Mouse (Mus musculus) olfactory bulb, adult 2 months (tissue): ENCODE measurements around the gene Rnf8. TPM values are rescaled to one million over a fixed set of nuclear protein-coding genes. Genes with fewer than 3 reads are reported as not detected.

Experiments used
- H3K27ac ChIP-seq: fragments of 200-500 bp; 2 replicates; pipeline ENCODE4 v1.5.1; 2012; ENCODE audit warnings: low read depth, low read length; ENCODE audit not compliant: insufficient read depth
- H3K4me1 ChIP-seq: fragments of 200-500 bp; 2 replicates; pipeline ENCODE4 v1.6.1; 2012; ENCODE audit warnings: low read length; ENCODE audit not compliant: control insufficient read depth, insufficient read depth
- H3K4me3 ChIP-seq: fragments of 200-500 bp; 2 replicates; pipeline ENCODE4 v1.5.1; 2012; ENCODE audit warnings: mild to moderate bottlenecking, low read depth, low read length, moderate library complexity; ENCODE audit not compliant: insufficient read depth
- CTCF ChIP-seq: fragments of 200-500 bp; IDR thresholded peaks from 2 replicates; pipeline ENCODE4 v1.5.1; 2012; ENCODE audit warnings: low read depth, mild to moderate bottlenecking, low read length, moderate library complexity; ENCODE audit not compliant: insufficient read depth
- POLR2A ChIP-seq: fragments of 200-500 bp; IDR thresholded peaks from 2 replicates; pipeline ENCODE4 v1.6.1; 2012; ENCODE audit warnings: mild to moderate bottlenecking, low read depth, low read length, moderate library complexity; ENCODE audit not compliant: insufficient read depth
- WGBS: fragments of 180-500 bp; shearing (Covaris S2); methylation state at CpG from one replicate; pipeline ENCODE4 v1.1.7; 2018; 5-methylcytosine and 5-hydroxymethylcytosine counted together
- polyA plus RNA-seq: library from polyadenylated mRNA; stranded (reverse); fragments of >200 nt; gene quantifications from 2 replicates; pipeline ENCODE4 v1.2.4, GENCODE M21; 2012; ENCODE audit warnings: low replicate concordance; ENCODE audit not compliant: missing spikeins, insufficient read depth, insufficient read length

Gene Rnf8
- polyA plus RNA-seq, 1 experiment: not detected

DNA sequence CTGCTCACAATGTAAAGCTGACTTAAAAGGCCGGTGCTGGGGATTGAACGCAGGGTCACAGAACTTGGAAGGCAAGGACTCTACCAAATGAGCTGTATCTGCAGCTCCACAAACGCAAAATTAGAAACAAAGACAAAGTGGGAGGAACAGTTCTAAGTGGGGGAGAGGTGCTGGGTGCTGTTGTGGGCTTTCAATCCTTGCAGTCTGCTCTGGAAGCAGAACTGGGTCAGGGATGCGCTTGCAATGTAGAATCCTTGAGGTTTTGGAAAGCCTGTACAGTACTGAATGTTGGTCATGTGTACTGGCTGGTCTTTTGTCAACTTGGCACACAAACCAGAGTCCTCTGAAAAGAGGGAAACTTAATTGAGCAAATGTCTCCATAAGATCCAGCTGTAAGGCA lies 1.0 kb downstream of the Rnf8 start:
- TF ChIP-seq POLR2A (no peak), CTCF (no peak)
- WGBS: under 1% methylated on average over 4 of the region's 4 CpGs
- peaks cover 10% of the 10 kb centered on the region for H3K4me1 ChIP-seq
- no peak overlapping the region for H3K27ac ChIP-seq
- H3K4me3 ChIP-seq: peak overlapping the region; percentile 98

DNA sequence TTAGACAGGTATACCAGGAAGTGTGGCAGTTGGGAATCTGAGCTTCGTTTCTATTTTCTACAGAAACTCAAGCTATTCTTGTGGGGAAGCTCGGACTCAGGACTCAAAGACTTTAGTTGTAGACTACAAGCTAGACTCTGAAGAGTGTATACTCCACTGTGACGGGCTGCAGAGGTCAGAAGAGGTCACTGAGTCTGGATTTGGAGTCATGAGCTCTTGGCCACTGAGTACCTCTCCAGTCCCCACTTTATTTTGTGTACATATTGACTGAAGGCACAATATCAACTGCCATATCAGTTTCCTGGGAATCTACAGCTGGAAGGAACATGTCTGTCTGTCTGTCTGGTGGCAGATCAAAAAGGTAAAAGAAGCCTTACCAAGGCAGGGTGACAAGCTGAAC lies 4.6 kb downstream of the Rnf8 start:
- no peak overlapping the region for H3K27ac ChIP-seq
- no peak overlapping the region for H3K4me3 ChIP-seq
- peaks cover 10% of the 10 kb centered on the region for H3K4me1 ChIP-seq
- WGBS: 83% methylated on average over 3 of the region's 3 CpGs
- TF ChIP-seq CTCF (no peak), POLR2A (no peak)

DNA sequence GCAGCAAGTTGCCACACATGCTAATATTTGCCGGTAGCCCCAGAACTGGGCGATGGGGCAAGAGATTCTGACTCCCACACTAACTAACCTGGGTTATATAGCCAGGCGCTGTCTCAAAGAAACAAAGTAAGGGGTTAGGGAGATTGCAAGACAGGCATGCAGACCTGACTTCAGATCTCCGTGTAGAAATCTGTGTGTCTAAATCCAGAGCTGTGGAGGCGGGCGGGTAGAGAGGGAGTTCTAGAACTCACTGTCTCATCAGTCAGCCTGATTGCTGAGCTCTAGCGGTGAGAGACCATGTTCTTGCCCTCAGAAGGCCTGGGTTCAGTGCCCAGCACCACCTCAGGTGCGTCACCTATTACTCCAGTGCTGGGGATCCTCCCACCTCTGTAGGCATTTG lies 8.9 kb downstream of the Rnf8 start:
- no peak overlapping the region for H3K4me3 ChIP-seq
- no peak overlapping the region for H3K27ac ChIP-seq
- 89% methylated on average over 8 of the region's 8 CpGs for WGBS
- peaks cover 3% of the 10 kb centered on the region; the same call in 1 of the 2 replicates for H3K4me1 ChIP-seq
- TF ChIP-seq CTCF (no peak), POLR2A (no peak)

DNA sequence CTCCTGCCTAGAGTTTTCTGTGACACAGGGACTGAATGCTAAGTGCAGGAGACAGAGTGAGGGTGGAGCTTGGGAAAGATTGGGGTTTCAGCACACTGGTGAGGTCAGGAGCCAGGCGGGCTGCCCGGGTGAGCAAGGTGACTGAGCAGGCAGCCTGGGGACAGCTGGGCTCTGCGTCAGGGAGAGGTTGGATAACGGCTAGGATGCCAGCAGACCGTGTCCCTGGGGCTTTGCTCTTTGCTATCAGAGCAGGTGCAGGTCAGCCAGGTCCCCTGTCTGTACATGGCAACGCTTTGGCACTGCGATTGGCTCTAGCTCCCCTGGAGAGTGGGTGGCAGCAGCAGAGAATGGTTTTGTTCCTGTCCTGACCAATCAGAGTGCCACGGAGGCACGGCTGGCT lies 12.7 kb downstream of the Rnf8 start:
- Histone ChIP-seq H3K27ac (no peak overlapping the region), H3K4me3 (no peak overlapping the region), H3K4me1 (peaks cover 3% of the 10 kb centered on the region; the same call in 1 of the 2 replicates)
- WGBS: 88% methylated on average over 9 of the region's 9 CpGs
- TF ChIP-seq POLR2A (no peak), CTCF (no peak)

DNA sequence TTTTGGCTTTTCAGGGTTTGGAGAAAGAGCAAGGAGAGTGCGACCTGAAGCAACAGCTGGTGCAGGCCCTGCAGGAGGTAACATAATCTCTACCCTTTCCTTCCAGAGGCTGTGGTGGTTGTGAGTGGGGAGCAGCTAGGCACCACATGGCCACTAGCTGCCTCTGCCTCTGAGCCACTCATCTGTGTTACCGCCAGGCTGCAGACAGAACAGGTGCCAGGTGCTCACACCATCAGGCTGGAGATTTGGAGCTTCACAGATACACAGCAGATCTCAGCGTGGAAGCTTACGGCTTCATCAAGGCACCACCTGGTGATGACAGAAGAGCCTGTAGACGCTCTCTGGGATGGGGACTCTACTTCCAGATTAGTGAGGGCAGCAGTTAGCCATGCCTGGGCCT lies 14.4 kb downstream of the Rnf8 start:
- Histone ChIP-seq H3K4me3 (no peak overlapping the region), H3K4me1 (peaks cover 3% of the 10 kb centered on the region; the same call in 1 of the 2 replicates), H3K27ac (no peak overlapping the region)
- 88% methylated on average over 5 of the region's 5 CpGs for WGBS
- no peak for TF ChIP-seq POLR2A
- TF ChIP-seq CTCF: no peak

DNA sequence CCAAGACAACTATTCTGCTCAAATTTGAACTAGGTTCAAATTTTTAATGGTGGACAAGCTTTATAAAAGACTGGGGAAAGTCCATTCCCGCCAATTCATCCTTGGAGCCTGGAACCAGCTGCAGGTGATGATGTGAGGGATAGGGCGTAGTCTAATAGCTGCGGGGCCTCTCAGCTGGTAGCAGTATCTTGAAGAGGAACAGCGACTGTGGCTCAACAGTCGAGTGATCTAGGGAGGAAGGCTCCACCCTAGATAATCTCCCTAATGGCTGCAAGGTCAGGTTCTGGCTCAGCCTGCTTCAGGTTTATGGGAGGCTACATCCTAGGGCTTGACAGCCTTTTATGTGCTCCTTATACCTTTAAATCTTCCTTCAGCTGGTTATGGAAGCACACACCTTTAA lies 15.0 kb downstream of the Rnf8 start:
- 80% methylated on average over 5 of the region's 5 CpGs for WGBS
- no peak overlapping the region for H3K4me3 ChIP-seq
- TF ChIP-seq POLR2A (no peak), CTCF (no peak)
- H3K4me1 ChIP-seq: peaks cover 3% of the 10 kb centered on the region; the same call in 1 of the 2 replicates
- H3K27ac ChIP-seq: no peak overlapping the region

DNA sequence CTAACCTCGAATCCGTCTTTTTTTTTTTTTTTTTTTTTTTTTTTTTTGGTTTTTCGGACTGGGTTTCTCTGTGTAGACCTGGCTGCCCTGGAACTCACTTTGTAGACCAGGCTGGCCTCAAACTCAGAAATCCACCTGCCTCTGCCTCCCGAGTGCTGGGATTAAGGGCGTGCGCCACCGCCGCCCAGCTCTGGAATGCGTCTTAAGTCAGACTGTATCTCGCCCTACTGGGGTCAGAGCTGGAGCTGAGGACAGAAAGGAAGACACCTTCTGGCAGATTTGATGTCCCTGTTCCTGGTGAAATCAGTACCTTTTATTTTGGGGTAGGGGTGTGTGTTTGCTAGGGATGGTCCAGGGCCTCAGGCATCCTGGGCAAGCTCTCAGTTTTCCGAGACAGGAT lies 17.7 kb downstream of the Rnf8 start:
- 95% methylated on average over 11 of the region's 11 CpGs for WGBS
- Histone ChIP-seq H3K4me1 (no peaks in the 10 kb centered on the region), H3K4me3 (no peak overlapping the region), H3K27ac (no peak overlapping the region)
- no peak for TF ChIP-seq POLR2A
- TF ChIP-seq CTCF: no peak

DNA sequence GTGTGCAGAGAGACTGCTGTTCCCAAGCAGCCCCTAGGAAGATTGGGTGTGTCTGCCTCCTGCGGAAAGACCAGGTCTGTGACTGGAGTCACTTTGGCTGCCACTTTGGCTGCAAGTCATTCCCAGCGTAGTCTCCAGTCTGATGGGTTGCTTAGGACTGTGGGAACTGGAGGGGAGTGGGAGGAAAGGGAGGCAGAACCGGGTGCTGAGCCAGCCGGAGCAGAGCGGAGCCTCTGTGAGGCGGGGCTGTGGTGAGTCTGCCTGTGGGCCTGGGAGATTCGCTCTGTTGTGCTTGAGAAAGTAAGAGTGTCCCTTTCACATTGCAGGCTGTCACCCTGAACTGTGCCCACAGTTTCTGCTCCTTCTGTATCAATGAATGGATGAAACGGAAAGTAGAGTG lies 20.9 kb downstream of the Rnf8 start:
- no peak for TF ChIP-seq POLR2A
- no peak for TF ChIP-seq CTCF
- WGBS: 71% methylated on average over 8 of the region's 8 CpGs

DNA sequence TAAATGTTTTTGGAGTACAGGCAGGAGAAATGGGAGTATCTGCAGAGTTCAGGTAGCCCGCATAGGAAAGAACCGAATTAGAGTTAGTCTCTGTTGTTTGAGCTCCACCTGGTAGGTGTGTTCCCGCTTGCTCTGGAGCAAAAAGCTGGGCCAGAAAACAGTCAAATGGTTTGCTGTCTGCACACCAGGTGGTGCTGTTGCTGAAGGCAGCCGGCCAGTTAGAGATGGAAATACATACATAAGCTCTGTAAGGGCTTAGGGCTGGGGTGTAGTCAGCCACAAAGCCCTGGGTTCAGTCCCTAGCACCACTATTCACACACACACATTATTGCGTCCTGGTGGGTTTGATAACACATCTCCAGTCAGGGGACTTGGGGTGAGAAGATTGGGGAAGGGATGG lies 21.5 kb downstream of the Rnf8 start:
- WGBS: 74% methylated on average over 5 of the region's 5 CpGs
- no peak overlapping the region for H3K4me3 ChIP-seq
- H3K4me1 ChIP-seq: no peaks in the 10 kb centered on the region
- TF ChIP-seq POLR2A (no peak), CTCF (no peak)
- no peak overlapping the region for H3K27ac ChIP-seq

More for the DNA sequence above, 20.9 kb downstream of the Rnf8 start:
- Histone ChIP-seq H3K4me1 (no peaks in the 10 kb centered on the region), H3K4me3 (no peak overlapping the region), H3K27ac (no peak overlapping the region)

DNA sequence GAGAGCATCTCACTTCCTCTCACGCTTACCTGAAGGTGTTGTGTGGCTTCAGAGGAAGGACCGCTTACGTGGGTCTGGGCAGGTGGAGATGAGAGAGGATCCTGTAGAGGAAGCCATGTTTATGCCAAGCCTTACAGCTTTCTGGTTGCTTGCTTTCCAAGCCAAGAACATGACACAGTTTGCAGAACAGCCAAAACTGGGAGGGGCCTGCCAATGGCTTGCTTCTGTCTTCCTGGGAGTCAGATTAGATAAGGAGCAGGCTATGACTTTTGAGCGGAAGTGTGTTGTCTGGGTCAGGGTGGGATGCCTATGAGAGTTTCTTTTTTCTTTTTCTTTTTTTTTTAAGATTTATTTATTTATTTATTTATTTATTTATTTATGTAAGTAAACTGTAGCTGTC lies 22.8 kb downstream of the Rnf8 start:
- no peak overlapping the region for H3K27ac ChIP-seq
- H3K4me3 ChIP-seq: no peak overlapping the region
- H3K4me1 ChIP-seq: no peaks in the 10 kb centered on the region
- 86% methylated on average over 4 of the region's 4 CpGs for WGBS
- no peak for TF ChIP-seq CTCF
- TF ChIP-seq POLR2A: no peak
